Mouse (Mus musculus): ENCODE measurements around the gene Bzw2. TPM values are rescaled to one million over a fixed set of nuclear protein-coding genes. Genes with fewer than 3 reads are reported as not detected.

Bzw2 gene
- polyA plus RNA-seq, 1 experiment from 2014 or later, result 430 TPM

DNA sequence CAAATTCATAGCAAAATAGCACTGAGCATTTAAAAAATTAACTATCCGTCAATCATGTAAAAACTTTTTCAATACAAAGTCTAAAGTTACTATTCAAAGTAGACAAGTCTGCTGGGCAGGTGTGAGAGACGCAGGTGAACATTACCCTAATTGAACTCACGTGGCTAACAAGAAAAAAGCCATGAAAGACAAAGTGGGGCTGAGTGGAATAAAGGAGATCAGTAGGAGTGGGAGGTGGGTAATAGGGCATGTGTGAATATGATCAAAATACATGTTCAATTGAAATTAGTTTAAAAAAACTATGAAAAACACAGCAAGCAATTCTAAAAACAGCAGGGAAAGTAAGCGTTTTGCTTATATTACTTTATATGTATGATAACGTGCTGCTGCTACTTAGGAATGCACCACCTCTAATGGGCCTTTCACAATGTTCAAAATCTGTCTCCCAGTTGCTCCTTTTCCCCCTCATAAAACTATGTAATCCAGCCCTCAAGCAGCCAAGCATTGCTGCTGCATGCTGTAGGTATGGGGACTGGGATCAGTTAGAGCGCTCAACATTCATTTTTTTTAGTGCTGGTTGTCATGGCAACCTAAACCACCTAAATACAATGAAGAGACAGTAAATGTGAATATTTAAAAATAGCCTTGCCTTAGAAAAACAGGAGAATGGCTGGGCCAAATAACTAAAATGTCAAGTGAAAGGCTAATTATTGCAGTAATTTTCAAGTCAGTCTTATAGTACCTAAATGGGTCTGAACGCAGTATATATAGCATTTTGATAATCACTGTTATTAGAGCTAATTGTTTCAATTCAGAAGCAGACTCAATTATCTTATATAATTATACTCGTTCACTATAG lies 54.9 kb downstream of the Bzw2 start:
- peaks cover 2% of the 10 kb centered on the region; the same call in 1 of the 2 replicates for H3K9me3 ChIP-seq (ENCODE audit: control insufficient read depth, low read length)
- H3K27ac ChIP-seq (ENCODE audit: low read depth, low read length), result no peak overlapping the region
- no peak overlapping the region for H3K4me2 ChIP-seq (ENCODE audit: low read depth, low read length)
- WGBS, result 82% methylated on average over 8 of the region's 8 CpGs
- no peaks in the 10 kb centered on the region for H3K27me3 ChIP-seq (ENCODE audit: control insufficient read depth, insufficient read depth, low read length)
- no peak overlapping the region for H3K4me3 ChIP-seq (ENCODE audit: low read depth, low read length)
- peak; percentile 73 for ATAC-seq (ENCODE audit: low read depth)
- no peak overlapping the region for H3K9ac ChIP-seq (replicated peaks; ENCODE audit: low read depth, low read length)
- H3K36me3 ChIP-seq (ENCODE audit: control insufficient read depth, insufficient read depth, low read length), result peaks cover 23% of the 10 kb centered on the region
- H3K4me1 ChIP-seq (ENCODE audit: control insufficient read depth, insufficient read depth, low read length), result no peaks in the 10 kb centered on the region

DNA sequence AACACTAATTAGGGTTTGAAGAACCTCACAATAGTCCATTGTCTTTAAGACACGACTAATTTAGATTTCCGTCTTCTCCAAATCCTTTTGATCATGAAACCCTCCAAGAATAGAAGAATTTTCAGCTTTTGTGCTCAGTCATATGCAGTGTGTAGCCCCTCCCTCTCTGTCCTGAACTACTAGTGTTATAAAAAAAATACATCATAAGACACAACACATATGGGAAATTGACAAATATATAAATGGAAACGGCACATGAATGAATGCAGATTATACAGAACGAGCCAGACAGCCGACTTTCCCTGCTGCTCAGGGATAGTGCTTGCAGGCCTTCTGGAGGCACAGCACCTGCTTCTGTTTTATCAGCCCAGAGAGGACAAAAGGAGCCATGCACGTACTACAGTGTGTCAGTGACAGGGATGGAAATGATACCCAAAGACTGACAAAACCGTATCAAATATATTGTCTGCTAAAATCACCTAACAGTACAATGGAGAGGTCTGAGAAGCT lies 62.5 kb downstream of the Bzw2 start:
- H3K4me1 ChIP-seq (ENCODE audit: control insufficient read depth, insufficient read depth, low read length), result no peaks in the 10 kb centered on the region
- H3K4me3 ChIP-seq (ENCODE audit: low read depth, low read length), result no peak overlapping the region
- ATAC-seq (ENCODE audit: low read depth), result no peak
- H3K36me3 ChIP-seq (ENCODE audit: control insufficient read depth, insufficient read depth, low read length), result peaks cover 8% of the 10 kb centered on the region; the same call in 1 of the 2 replicates
- 81% methylated on average over 7 of the region's 7 CpGs for WGBS
- H3K4me2 ChIP-seq (ENCODE audit: low read depth, low read length), result no peak overlapping the region
- H3K27me3 ChIP-seq (ENCODE audit: control insufficient read depth, insufficient read depth, low read length), result no peaks in the 10 kb centered on the region
- H3K9me3 ChIP-seq (ENCODE audit: control insufficient read depth, low read length), result no peaks in the 10 kb centered on the region
- H3K9ac ChIP-seq (replicated peaks; ENCODE audit: low read depth, low read length), result no peak overlapping the region
- no peak overlapping the region for H3K27ac ChIP-seq (ENCODE audit: low read depth, low read length)

DNA sequence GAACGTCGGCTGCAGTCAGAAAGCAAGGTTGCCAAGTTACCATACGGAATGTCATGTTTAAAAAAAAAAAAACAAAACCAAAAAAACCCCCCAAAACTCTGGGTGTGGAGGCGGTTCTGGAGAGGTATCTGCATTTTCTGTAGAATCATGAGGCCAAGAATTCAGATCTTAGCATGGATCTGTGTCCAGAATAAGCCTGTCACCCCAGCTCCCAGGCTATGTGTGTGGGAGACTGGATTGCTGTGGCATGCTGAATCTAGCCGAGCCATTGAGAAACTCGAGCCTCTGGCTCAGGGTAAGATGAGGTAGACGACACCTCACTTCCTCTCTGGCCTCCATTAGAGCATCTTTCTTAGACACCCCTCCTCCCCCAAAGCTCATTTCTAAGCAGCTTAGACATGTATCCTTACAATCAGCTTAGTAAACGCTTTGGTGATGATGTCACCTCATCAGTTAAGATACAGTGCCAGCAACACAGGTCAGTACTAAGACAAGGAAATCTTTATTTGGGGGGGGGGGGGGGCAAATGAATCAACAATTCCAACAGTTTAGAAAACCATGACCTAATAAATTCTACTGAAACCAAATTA lies 64.7 kb downstream of the Bzw2 start:
- H3K36me3 ChIP-seq (ENCODE audit: control insufficient read depth, insufficient read depth, low read length), result peaks cover 8% of the 10 kb centered on the region; the same call in 1 of the 2 replicates
- ATAC-seq (ENCODE audit: low read depth), result no peak
- WGBS, result 82% methylated on average over 8 of the region's 8 CpGs

DNA sequence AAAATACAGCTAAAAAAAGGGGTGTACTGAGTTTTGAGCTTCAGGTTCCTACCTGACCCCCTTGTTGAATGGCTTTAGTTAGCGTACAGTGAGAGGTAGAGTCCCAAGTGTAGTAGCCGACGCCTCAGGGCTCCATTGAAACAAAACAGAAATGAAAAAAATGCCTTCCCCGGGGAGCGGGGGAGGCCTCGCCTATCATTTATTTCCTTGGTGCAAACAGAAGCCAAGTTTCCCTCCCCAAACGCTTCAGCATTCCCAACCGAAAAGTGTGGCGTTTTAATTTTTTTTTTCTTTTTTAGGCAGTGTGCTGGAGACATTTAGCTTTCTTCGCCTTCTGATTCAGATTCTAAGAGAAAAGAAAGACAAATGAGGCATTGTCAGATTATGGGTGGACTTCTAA lies 65.9 kb downstream of the Bzw2 start:
- ATAC-seq (ENCODE audit: low read depth), result no peak
- Histone ChIP-seq H3K27me3 (ENCODE audit: control insufficient read depth, insufficient read depth, low read length) (no peaks in the 10 kb centered on the region), H3K36me3 (ENCODE audit: control insufficient read depth, insufficient read depth, low read length) (peaks cover 8% of the 10 kb centered on the region; the same call in 1 of the 2 replicates)

More for the DNA sequence above, 64.7 kb downstream of the Bzw2 start:
- H3K4me2 ChIP-seq (ENCODE audit: low read depth, low read length), result no peak overlapping the region
- no peak overlapping the region for H3K4me3 ChIP-seq (ENCODE audit: low read depth, low read length)
- H3K27me3 ChIP-seq (ENCODE audit: control insufficient read depth, insufficient read depth, low read length), result no peaks in the 10 kb centered on the region
- no peak overlapping the region for H3K27ac ChIP-seq (ENCODE audit: low read depth, low read length)
- no peaks in the 10 kb centered on the region for H3K4me1 ChIP-seq (ENCODE audit: control insufficient read depth, insufficient read depth, low read length)
- no peaks in the 10 kb centered on the region for H3K9me3 ChIP-seq (ENCODE audit: control insufficient read depth, low read length)
- no peak overlapping the region for H3K9ac ChIP-seq (replicated peaks; ENCODE audit: low read depth, low read length)

DNA sequence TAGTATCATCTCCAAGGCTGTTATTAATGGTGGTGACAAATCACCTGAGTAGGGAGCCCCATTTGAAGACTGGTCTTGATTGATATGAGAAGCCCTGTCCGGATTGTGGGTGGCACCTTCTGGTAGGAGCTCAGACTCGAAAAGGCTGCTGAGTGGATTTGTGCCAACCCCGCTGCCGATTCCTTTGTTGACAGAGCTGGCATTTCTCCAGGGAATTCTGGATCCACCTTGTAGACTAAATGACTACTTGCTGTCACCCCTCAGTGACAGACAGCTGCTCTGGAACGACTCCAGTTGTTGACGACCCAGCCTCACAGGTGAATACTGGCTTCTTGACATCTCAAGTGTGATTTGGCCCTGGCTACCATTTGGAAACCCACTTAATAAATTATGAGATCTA lies 68.7 kb downstream of the Bzw2 start:
- ATAC-seq (ENCODE audit: low read depth), result no peak
- no peaks in the 10 kb centered on the region for H3K27me3 ChIP-seq (ENCODE audit: control insufficient read depth, insufficient read depth, low read length)
- no peak overlapping the region for H3K9ac ChIP-seq (replicated peaks; ENCODE audit: low read depth, low read length)
- no peak overlapping the region for H3K4me2 ChIP-seq (ENCODE audit: low read depth, low read length)
- H3K4me1 ChIP-seq (ENCODE audit: control insufficient read depth, insufficient read depth, low read length), result no peaks in the 10 kb centered on the region
- H3K27ac ChIP-seq (ENCODE audit: low read depth, low read length), result no peak overlapping the region
- no peak overlapping the region for H3K4me3 ChIP-seq (ENCODE audit: low read depth, low read length)
- peaks cover 8% of the 10 kb centered on the region; the same call in 1 of the 2 replicates for H3K36me3 ChIP-seq (ENCODE audit: control insufficient read depth, insufficient read depth, low read length)
- 57% methylated on average over 6 of the region's 6 CpGs for WGBS
- no peaks in the 10 kb centered on the region for H3K9me3 ChIP-seq (ENCODE audit: control insufficient read depth, low read length)

More for the DNA sequence above, 65.9 kb downstream of the Bzw2 start:
- H3K9me3 ChIP-seq (ENCODE audit: control insufficient read depth, low read length), result no peaks in the 10 kb centered on the region
- H3K27ac ChIP-seq (ENCODE audit: low read depth, low read length), result no peak overlapping the region
- no peak overlapping the region for H3K4me2 ChIP-seq (ENCODE audit: low read depth, low read length)
- H3K4me1 ChIP-seq (ENCODE audit: control insufficient read depth, insufficient read depth, low read length), result no peaks in the 10 kb centered on the region
- no peak overlapping the region for H3K4me3 ChIP-seq (ENCODE audit: low read depth, low read length)
- H3K9ac ChIP-seq (replicated peaks; ENCODE audit: low read depth, low read length), result no peak overlapping the region
- WGBS, result 94% methylated on average over 10 of the region's 10 CpGs

DNA sequence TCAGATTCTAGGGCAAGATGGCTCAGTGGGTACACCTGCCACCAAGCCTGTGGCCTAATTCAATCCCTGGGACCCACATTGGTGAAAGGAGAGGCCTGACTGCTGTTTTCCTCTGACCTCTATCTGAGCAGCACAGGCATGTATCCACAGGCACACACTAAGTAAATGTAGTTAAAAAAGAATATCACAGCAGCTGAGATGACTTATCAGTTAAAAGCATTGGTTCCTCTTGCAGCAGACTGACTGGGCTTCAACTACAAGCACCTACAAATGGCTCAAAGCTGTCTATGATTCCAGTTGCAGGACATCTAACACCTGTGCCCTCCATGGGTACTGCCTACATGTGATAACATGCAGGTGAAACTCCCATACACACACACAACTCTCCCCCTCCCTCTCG lies 69.1 kb downstream of the Bzw2 start:
- H3K4me1 ChIP-seq (ENCODE audit: control insufficient read depth, insufficient read depth, low read length), result no peaks in the 10 kb centered on the region
- no peak overlapping the region for H3K27ac ChIP-seq (ENCODE audit: low read depth, low read length)
- WGBS, result 92% methylated on average over 1 of the region's 1 CpGs
- no peaks in the 10 kb centered on the region for H3K9me3 ChIP-seq (ENCODE audit: control insufficient read depth, low read length)
- H3K9ac ChIP-seq (replicated peaks; ENCODE audit: low read depth, low read length), result no peak overlapping the region
- H3K27me3 ChIP-seq (ENCODE audit: control insufficient read depth, insufficient read depth, low read length), result no peaks in the 10 kb centered on the region
- peaks cover 8% of the 10 kb centered on the region; the same call in 1 of the 2 replicates for H3K36me3 ChIP-seq (ENCODE audit: control insufficient read depth, insufficient read depth, low read length)
- H3K4me3 ChIP-seq (ENCODE audit: low read depth, low read length), result no peak overlapping the region
- no peak overlapping the region for H3K4me2 ChIP-seq (ENCODE audit: low read depth, low read length)
- ATAC-seq (ENCODE audit: low read depth), result no peak

DNA sequence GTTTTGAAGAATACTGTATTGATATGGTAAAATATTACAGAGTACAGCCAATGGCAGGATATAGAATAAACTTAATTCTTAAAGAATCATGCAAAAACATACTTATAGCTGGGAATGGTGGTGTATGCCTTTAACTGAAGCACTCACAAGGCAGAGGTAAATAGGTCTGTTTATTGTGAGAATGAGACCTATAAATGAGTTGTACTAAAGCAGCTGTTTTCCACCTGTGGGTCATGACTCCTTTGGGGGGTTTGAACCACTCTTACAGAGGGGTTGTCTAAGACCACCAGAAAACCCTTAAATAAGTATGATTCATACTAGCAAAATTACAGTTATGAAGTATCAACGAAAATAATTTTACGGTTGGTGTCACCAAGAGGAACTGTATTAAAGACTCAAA lies 72.5 kb downstream of the Bzw2 start:
- no peaks in the 10 kb centered on the region for H3K36me3 ChIP-seq (ENCODE audit: control insufficient read depth, insufficient read depth, low read length)
- no peak overlapping the region for H3K9ac ChIP-seq (replicated peaks; ENCODE audit: low read depth, low read length)
- H3K27me3 ChIP-seq (ENCODE audit: control insufficient read depth, insufficient read depth, low read length), result no peaks in the 10 kb centered on the region
- no peaks in the 10 kb centered on the region for H3K9me3 ChIP-seq (ENCODE audit: control insufficient read depth, low read length)
- H3K4me3 ChIP-seq (ENCODE audit: low read depth, low read length), result no peak overlapping the region
- H3K4me2 ChIP-seq (ENCODE audit: low read depth, low read length), result no peak overlapping the region
- ATAC-seq (ENCODE audit: low read depth), result no peak
- no peak overlapping the region for H3K27ac ChIP-seq (ENCODE audit: low read depth, low read length)
- no peaks in the 10 kb centered on the region for H3K4me1 ChIP-seq (ENCODE audit: control insufficient read depth, insufficient read depth, low read length)
- WGBS, result 96% methylated on average over 2 of the region's 2 CpGs

DNA sequence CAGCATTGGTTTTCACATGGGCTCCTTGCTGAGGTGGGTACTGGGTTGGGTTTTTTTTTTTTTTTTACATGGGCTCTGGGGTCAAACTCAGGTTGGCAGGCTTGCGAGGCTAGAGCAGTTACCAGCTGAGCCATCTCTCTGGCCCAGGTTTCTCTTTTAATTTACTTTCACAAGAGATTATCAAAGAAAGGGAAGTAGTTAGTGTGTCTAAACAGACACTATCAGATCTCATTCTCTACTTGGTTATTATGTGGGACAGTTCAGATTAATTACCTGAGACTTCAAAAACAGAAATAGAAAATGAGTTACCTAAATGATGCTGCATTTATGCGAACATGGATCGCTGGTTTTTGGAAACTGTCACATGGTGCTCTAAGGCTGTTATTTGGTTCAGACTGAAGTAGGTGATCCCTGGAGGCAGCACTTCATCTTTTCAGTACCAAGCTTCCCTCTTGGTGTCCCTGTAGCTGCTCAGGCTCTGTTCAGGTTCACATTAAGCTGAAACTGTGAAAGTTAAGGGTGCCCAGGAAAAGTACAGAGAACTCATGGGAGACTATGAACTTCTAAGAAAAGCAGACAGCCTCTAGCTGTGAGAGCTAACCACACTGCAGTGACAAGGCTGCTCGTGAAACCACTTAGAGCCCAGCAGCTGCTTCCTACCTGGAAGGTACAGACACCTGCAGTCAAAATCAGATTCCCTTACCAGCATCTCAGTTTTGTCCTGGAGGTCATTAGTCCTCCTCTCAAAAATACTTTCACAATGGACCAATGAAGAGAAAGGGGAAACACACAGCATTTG lies 79.6 kb downstream of the Bzw2 start:
- Histone ChIP-seq H3K9me3 (ENCODE audit: control insufficient read depth, low read length) (no peaks in the 10 kb centered on the region), H3K4me2 (ENCODE audit: low read depth, low read length) (no peak overlapping the region), H3K27me3 (ENCODE audit: control insufficient read depth, insufficient read depth, low read length) (no peaks in the 10 kb centered on the region), H3K4me1 (ENCODE audit: control insufficient read depth, insufficient read depth, low read length) (no peaks in the 10 kb centered on the region), H3K4me3 (ENCODE audit: low read depth, low read length) (no peak overlapping the region), H3K27ac (ENCODE audit: low read depth, low read length) (no peak overlapping the region), H3K9ac (replicated peaks; ENCODE audit: low read depth, low read length) (no peak overlapping the region), H3K36me3 (ENCODE audit: control insufficient read depth, insufficient read depth, low read length) (no peaks in the 10 kb centered on the region)
- no peak for ATAC-seq (ENCODE audit: low read depth)
- WGBS, result 83% methylated on average over 4 of the region's 4 CpGs
